Mouse (Mus musculus): Measurements from ENCODE around the gene Phf1. TPM values are rescaled to one million over a fixed set of nuclear protein-coding genes. Genes with fewer than 3 reads are reported as not detected.

Phf1 gene
- polyA plus RNA-seq, 1 experiment from 2014 or later, result 8.7 TPM

DNA sequence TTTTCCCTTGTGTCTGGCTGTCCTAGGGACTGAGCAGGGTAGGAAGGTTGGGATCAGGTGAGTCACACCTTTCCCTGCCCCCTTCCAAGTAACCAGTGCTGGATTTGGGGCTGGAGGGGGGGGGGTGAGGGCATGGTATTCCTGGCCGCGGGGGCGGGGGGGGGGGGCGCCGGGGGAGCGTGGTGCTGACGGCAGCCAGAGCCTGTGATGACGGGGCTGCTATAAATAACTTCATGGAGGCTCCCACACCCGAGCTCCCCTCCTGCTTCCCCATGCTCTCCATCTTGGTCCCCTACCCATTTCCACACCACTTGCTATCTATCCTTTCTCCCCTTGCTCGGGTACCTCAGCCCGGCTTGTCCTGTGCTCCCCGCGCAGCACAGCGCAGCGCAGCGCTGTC is 20.9 kb downstream of the Phf1 start:
- 0 out of 2 replicates have a peak, but pooled peaks cover 4% of the 10 kb centered on the region for H3K27me3 ChIP-seq
- peaks cover 28% of the 10 kb centered on the region for H3K36me3 ChIP-seq
- H3K27ac ChIP-seq, result no peak overlapping the region
- H3K4me3 ChIP-seq, result no peak overlapping the region
- no peaks in the 10 kb centered on the region for H3K9me3 ChIP-seq
- peaks cover 53% of the 10 kb centered on the region for H3K4me1 ChIP-seq
- no peak for ATAC-seq (ENCODE audit: borderline replicate concordance, extremely low read depth, low FRiP score, low TSS enrichment)
- WGBS, result 22% methylated on average over 10 of the region's 16 CpGs
- peak overlapping the region; percentile 44 for H3K4me2 ChIP-seq
- H3K9ac ChIP-seq, result no peak overlapping the region

DNA sequence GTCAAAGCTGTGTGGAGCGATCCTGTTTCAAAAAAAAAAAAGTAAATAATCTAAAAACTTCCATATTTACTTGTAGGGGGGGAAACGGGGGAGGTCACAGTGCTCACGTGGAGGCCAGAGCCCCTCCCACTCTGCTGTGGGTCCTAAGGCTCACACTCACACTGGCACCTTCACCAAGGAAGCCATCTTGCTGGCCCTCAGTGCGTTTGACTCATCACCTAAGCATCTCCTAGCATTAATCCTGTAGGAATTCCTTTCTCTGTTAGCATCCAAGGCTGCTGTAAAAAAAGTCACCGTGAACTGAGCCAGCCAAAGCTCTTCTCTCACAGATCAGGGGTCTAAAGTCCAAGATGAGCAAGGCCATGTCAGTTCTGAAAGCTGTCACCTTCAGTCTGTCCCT is 23.5 kb downstream of the Phf1 start:
- Histone ChIP-seq H3K9ac (no peak overlapping the region), H3K4me2 (no peak overlapping the region), H3K36me3 (peaks cover 46% of the 10 kb centered on the region), H3K4me3 (no peak overlapping the region), H3K27me3 (0 out of 2 replicates have a peak, but pooled peaks cover 4% of the 10 kb centered on the region), H3K27ac (no peak overlapping the region), H3K4me1 (peaks cover 28% of the 10 kb centered on the region), H3K9me3 (no peaks in the 10 kb centered on the region)
- 71% methylated on average over 5 of the region's 5 CpGs for WGBS
- no peak for ATAC-seq (ENCODE audit: borderline replicate concordance, extremely low read depth, low FRiP score, low TSS enrichment)

DNA sequence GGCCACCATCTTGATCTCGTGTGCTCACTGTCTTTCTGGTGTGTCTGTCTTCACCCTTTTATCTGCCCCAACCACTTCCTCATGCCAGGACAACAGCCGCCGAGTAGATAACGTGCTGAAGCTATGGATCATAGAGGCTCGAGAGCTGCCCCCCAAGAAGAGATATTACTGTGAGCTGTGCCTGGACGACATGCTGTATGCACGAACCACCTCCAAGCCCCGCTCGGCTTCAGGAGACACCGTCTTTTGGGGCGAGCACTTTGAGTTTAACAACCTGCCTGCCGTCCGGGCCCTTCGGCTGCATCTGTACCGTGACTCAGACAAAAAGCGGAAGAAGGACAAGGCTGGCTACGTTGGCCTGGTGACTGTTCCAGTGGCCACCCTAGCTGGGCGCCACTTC is 24.0 kb downstream of the Phf1 start:
- Histone ChIP-seq H3K4me2 (no peak overlapping the region), H3K4me3 (no peak overlapping the region), H3K4me1 (peaks cover 22% of the 10 kb centered on the region), H3K9me3 (no peaks in the 10 kb centered on the region), H3K36me3 (peaks cover 50% of the 10 kb centered on the region), H3K27ac (no peak overlapping the region), H3K27me3 (0 out of 2 replicates have a peak, but pooled peaks cover 4% of the 10 kb centered on the region), H3K9ac (no peak overlapping the region)
- ATAC-seq (ENCODE audit: borderline replicate concordance, extremely low read depth, low FRiP score, low TSS enrichment), result no peak
- WGBS, result 81% methylated on average over 18 of the region's 18 CpGs

DNA sequence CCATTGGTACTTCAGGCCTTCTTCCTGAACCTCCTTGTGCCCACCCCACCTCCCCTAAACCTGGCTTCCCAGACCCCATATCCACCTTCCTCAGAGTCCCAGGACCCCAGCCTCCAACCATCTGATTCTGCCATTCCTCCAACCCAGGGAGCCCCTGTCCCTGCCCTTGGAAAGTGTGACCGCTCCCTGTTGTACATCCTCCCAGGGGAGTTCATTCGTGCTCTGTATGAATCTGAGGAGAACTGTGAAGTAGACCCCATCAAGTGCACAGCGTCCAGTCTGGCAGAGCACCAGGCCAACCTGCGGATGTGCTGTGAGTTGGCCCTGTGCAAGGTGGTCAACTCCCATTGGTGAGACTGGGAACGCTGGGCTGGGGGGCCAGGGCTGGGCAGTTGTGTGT is 25.0 kb downstream of the Phf1 start:
- peaks cover 55% of the 10 kb centered on the region for H3K36me3 ChIP-seq
- H3K4me1 ChIP-seq, result peaks cover 12% of the 10 kb centered on the region
- no peak for ATAC-seq (ENCODE audit: borderline replicate concordance, extremely low read depth, low FRiP score, low TSS enrichment)
- H3K27me3 ChIP-seq, result 0 out of 2 replicates have a peak, but pooled peaks cover 4% of the 10 kb centered on the region
- no peak overlapping the region for H3K27ac ChIP-seq
- no peaks in the 10 kb centered on the region for H3K9me3 ChIP-seq
- H3K4me2 ChIP-seq, result no peak overlapping the region
- H3K4me3 ChIP-seq, result no peak overlapping the region
- H3K9ac ChIP-seq, result no peak overlapping the region
- 90% methylated on average over 5 of the region's 5 CpGs for WGBS

DNA sequence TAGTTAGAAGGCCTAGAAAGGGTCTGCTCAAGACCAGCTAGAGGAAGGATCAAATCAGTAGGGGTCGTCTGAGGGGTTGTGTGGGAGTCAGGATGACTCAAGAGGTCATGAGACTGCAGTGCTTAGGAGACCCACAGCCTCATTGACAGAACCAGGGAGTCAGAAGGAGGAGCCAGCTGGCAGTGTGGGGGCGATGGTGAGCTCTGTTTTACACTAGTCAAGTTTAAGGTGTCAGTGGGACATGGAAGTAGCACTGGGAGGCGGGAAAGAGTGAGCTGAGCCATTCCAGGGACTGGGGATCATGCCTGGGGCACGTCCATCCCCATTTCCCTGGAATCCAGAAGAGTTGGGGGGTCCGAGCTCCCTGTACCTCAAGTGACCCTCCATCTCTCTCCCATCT is 26.0 kb downstream of the Phf1 start:
- 45% methylated on average over 5 of the region's 5 CpGs for WGBS
- ATAC-seq (ENCODE audit: borderline replicate concordance, extremely low read depth, low FRiP score, low TSS enrichment), result no peak
- H3K9me3 ChIP-seq, result no peaks in the 10 kb centered on the region
- no peak overlapping the region for H3K9ac ChIP-seq
- H3K27ac ChIP-seq, result no peak overlapping the region
- H3K36me3 ChIP-seq, result peaks cover 55% of the 10 kb centered on the region
- no peak overlapping the region for H3K4me2 ChIP-seq
- H3K4me1 ChIP-seq, result peaks cover 2% of the 10 kb centered on the region
- no peak overlapping the region for H3K4me3 ChIP-seq
- no peaks in the 10 kb centered on the region for H3K27me3 ChIP-seq

DNA sequence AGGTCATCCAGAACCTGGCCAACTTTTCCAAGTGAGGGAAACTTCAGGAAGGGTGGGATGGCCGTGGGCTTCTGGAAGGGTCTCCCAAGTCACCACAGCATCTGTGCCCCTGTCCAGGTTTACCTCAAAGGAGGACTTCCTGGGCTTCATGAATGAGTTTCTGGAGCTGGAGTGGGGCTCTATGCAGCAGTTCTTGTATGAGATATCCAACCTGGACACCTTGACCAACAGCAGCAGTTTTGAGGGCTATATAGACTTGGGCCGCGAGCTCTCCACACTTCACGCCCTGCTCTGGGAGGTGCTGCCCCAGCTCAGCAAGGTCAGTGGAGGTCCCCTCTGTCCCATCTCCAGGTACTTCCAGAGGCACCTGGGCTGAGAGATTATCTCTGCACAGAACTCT is 27.0 kb downstream of the Phf1 start:
- H3K9me3 ChIP-seq, result no peaks in the 10 kb centered on the region
- H3K36me3 ChIP-seq, result peaks cover 59% of the 10 kb centered on the region
- H3K4me3 ChIP-seq, result no peak overlapping the region
- no peak overlapping the region for H3K9ac ChIP-seq
- no peak overlapping the region for H3K27ac ChIP-seq
- 93% methylated on average over 4 of the region's 4 CpGs for whole genome bisulfite sequencing
- H3K4me2 ChIP-seq, result no peak overlapping the region
- no peaks in the 10 kb centered on the region for H3K27me3 ChIP-seq
- no peak for ATAC-seq (ENCODE audit: borderline replicate concordance, extremely low read depth, low FRiP score, low TSS enrichment)
- no peaks in the 10 kb centered on the region for H3K4me1 ChIP-seq

DNA sequence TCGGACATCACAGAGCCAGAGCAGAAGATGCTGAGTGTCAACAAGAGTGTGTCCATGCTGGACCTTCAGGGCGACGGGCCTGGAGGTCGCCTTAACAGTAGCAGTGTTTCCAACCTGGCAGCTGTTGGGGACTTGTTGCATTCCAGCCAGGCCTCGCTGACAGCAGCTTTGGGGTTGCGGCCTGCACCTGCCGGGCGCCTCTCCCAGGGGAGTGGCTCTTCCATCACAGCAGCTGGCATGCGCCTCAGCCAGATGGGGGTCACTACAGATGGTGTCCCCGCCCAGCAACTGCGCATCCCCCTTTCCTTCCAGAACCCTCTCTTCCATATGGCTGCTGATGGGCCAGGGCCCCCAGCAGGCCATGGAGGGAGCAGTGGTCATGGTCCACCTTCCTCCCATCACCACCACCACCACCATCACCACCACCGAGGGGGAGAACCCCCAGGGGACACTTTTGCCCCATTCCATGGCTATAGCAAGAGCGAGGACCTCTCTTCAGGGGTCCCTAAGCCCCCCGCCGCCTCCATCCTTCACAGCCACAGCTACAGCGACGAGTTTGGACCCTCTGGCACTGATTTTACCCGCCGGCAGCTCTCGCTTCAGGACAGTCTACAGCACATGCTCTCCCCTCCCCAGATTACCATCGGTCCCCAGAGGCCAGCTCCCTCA is 28.9 kb downstream of the Phf1 start:
- no peak overlapping the region for H3K4me2 ChIP-seq
- 88% methylated on average over 21 of the region's 21 CpGs for WGBS
- H3K9me3 ChIP-seq, result no peaks in the 10 kb centered on the region
- no peaks in the 10 kb centered on the region for H3K27me3 ChIP-seq
- H3K9ac ChIP-seq, result no peak overlapping the region
- H3K4me3 ChIP-seq, result no peak overlapping the region
- peaks cover 58% of the 10 kb centered on the region for H3K36me3 ChIP-seq
- H3K4me1 ChIP-seq, result no peaks in the 10 kb centered on the region
- no peak for ATAC-seq (ENCODE audit: borderline replicate concordance, extremely low read depth, low FRiP score, low TSS enrichment)
- H3K27ac ChIP-seq, result no peak overlapping the region

DNA sequence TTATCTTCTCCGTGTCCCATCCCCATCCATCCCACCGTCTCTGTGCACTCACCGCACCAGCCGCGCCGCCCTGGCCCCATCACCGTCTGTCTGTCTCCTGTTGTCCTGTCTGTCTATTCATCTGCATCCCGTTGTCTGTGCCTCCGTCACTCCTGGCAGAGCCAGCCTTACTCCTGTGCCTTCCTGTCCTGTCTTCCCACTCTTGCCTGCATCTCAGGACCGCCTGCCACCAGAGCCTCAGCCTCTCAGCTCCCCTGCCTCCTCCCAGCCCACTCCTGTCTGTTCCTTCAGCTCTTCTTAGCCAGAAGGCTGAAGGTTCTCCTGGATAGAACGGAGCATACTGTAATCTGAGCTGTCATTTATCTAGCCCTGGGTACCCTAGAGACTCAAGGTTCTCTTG is 34.1 kb downstream of the Phf1 start:
- WGBS, result 84% methylated on average over 11 of the region's 11 CpGs
- H3K9ac ChIP-seq, result no peak overlapping the region
- H3K9me3 ChIP-seq, result no peaks in the 10 kb centered on the region
- no peak for ATAC-seq (ENCODE audit: borderline replicate concordance, extremely low read depth, low FRiP score, low TSS enrichment)
- H3K36me3 ChIP-seq, result peaks cover 25% of the 10 kb centered on the region
- H3K27me3 ChIP-seq, result no peaks in the 10 kb centered on the region
- H3K27ac ChIP-seq, result no peak overlapping the region
- no peak overlapping the region for H3K4me2 ChIP-seq
- H3K4me1 ChIP-seq, result peaks cover 11% of the 10 kb centered on the region
- H3K4me3 ChIP-seq, result no peak overlapping the region

DNA sequence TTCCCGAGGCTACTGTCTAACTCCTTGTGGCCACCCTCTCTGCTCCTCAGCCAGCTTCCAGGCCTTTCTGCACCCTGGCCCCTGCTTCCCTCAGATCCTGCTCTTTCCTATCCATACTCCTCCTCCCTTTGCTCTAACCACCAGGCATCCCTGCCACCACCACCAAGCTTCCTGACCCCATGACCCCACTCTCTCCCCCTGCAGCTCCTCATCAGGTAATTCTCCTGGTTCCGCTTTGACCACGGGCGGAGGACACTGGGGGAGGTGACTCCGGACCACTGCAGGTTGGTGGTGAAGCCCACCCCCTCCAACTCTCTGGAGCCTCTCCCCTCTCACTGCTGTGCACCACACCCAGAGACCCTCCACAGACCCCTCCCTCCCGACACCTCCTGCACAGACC is 34.6 kb downstream of the Phf1 start:
- H3K9me3 ChIP-seq, result no peaks in the 10 kb centered on the region
- no peak overlapping the region for H3K4me2 ChIP-seq
- peaks cover 12% of the 10 kb centered on the region for H3K4me1 ChIP-seq
- ATAC-seq (ENCODE audit: borderline replicate concordance, extremely low read depth, low FRiP score, low TSS enrichment), result no peak
- 88% methylated on average over 6 of the region's 6 CpGs for WGBS
- H3K27ac ChIP-seq, result no peak overlapping the region
- no peak overlapping the region for H3K4me3 ChIP-seq
- peaks cover 22% of the 10 kb centered on the region for H3K36me3 ChIP-seq
- H3K27me3 ChIP-seq, result no peaks in the 10 kb centered on the region
- no peak overlapping the region for H3K9ac ChIP-seq

DNA sequence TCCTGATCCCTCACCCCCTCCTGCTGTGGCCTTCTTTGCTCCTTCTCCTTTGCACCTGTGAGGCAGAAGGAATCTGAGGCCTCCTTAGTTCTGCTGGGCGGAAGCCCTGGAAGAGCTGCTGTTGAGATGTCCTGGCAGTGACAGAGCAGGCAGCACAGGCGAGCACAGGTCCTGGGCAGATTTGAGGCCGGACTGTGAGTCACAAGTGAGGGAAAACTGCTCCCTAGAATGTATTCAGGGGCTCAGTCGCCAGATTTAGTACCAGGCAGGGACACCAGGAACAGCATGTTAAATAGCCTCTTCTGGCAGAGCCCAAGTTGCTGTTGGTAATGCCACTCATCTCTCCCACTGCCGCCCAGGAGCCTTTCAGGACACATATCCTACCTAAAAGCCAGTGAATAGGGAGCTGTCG is 35.4 kb downstream of the Phf1 start:
- H3K4me1 ChIP-seq, result peaks cover 12% of the 10 kb centered on the region
- H3K27ac ChIP-seq, result no peak overlapping the region
- no peak overlapping the region for H3K4me2 ChIP-seq
- ATAC-seq (ENCODE audit: borderline replicate concordance, extremely low read depth, low FRiP score, low TSS enrichment), result no peak
- H3K36me3 ChIP-seq, result peaks cover 22% of the 10 kb centered on the region
- H3K9me3 ChIP-seq, result no peaks in the 10 kb centered on the region
- no peaks in the 10 kb centered on the region for H3K27me3 ChIP-seq
- H3K9ac ChIP-seq, result no peak overlapping the region
- H3K4me3 ChIP-seq, result no peak overlapping the region
- WGBS, result 78% methylated on average over 6 of the region's 6 CpGs

DNA sequence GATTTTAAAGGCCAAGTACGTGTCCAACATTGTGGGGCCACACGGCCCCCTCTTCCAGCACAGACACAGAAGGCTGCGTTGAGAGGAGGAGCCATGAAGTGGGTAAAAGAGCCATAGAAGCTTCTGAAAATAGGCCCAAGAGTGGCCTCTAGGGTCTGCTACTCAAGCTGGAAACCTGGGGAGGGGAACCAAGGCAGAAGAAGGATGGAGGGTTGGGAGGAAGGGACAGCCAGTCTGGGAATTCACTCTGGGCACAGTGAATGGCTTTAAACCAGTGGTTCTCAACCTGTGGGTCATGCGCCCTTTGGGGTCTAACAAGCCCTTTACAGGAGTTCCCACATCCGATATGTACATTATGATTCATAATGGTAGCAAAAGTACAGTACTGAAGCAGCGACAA is 36.4 kb downstream of the Phf1 start:
- 74% methylated on average over 6 of the region's 6 CpGs for WGBS
- H3K4me3 ChIP-seq, result no peak overlapping the region
- H3K36me3 ChIP-seq, result peaks cover 18% of the 10 kb centered on the region
- H3K9me3 ChIP-seq, result no peaks in the 10 kb centered on the region
- no peak for ATAC-seq (ENCODE audit: borderline replicate concordance, extremely low read depth, low FRiP score, low TSS enrichment)
- H3K4me2 ChIP-seq, result no peak overlapping the region
- H3K27ac ChIP-seq, result no peak overlapping the region
- no peaks in the 10 kb centered on the region for H3K27me3 ChIP-seq
- no peak overlapping the region for H3K9ac ChIP-seq
- H3K4me1 ChIP-seq, result peaks cover 21% of the 10 kb centered on the region

DNA sequence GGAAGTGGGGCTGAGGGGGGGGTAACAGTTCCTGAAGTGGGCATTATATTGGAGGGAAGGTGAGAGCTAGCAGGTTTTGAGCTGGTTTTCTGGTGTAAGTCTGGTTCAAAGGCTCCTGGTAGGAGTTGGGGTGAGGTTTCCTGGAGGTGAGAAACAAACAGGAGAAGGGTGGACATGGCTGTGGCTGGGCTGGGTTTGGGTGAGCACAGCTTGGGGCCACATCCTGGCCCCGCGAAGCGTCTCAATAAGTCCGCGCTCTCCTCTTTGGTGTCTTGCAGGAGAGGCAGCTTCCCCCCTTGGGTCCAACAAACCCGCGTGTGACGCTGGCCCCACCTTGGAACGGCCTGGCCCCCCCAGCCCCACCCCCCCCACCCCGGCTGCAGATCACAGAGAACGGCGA is 37.4 kb downstream of the Phf1 start:
- no peak overlapping the region for H3K4me2 ChIP-seq
- no peaks in the 10 kb centered on the region for H3K9me3 ChIP-seq
- no peak overlapping the region for H3K4me3 ChIP-seq
- no peak for ATAC-seq (ENCODE audit: borderline replicate concordance, extremely low read depth, low FRiP score, low TSS enrichment)
- no peaks in the 10 kb centered on the region for H3K27me3 ChIP-seq
- no peak overlapping the region for H3K27ac ChIP-seq
- H3K36me3 ChIP-seq, result peaks cover 19% of the 10 kb centered on the region
- H3K4me1 ChIP-seq, result peaks cover 29% of the 10 kb centered on the region
- no peak overlapping the region for H3K9ac ChIP-seq
- WGBS, result 63% methylated on average over 9 of the region's 12 CpGs

Measured in lung, embryonic 15.5 days (tissue).